Mouse (Mus musculus) midbrain, embryonic 11.5 days (tissue): ENCODE measurements at regions not wholly inside any gene's neighbourhood (a gene's known extent, or its start where the extent isn't known, plus 50 kb on each side); places are given as distances from the start of the nearest gene placed in this dataset.

Source experiments
- ATAC-seq: fragments of 200-750 bp; cut with Nextera tagmentation; 2 replicates; pipeline ENCODE4 v1.8.0; 2017; ENCODE audit warnings: moderate TSS enrichment, moderate library complexity; ENCODE audit not compliant: low FRiP score
- DNase-seq: peaks from one replicate; pipeline ENCODE4 v3.0.0; 2015; ENCODE audit warnings: low spot score; ENCODE audit errors: missing footprints
- H3K27ac ChIP-seq: fragments of 300-500 bp; sonication (generic); 2 replicates; pipeline ENCODE4 v1.5.1; 2014; ENCODE audit warnings: low read depth, low read length
- H3K27me3 ChIP-seq: fragments of 300-500 bp; sonication (generic); 2 replicates; pipeline ENCODE4 v1.6.1; 2014; ENCODE audit warnings: mild to moderate bottlenecking, low read length, moderate library complexity, mixed read lengths; ENCODE audit not compliant: control insufficient read depth, insufficient read depth
- H3K36me3 ChIP-seq: fragments of 300-500 bp; sonication (generic); 2 replicates; pipeline ENCODE4 v1.6.1; 2014; ENCODE audit warnings: mild to moderate bottlenecking, low read length, moderate library complexity, mixed read lengths; ENCODE audit not compliant: control insufficient read depth, insufficient read depth
- H3K4me1 ChIP-seq: fragments of 300-500 bp; sonication (generic); 2 replicates; pipeline ENCODE4 v1.6.1; 2014; ENCODE audit warnings: low read length; ENCODE audit not compliant: control insufficient read depth, insufficient read depth
- H3K4me2 ChIP-seq: fragments of 300-500 bp; sonication (generic); 2 replicates; pipeline ENCODE4 v1.6.1; 2014; ENCODE audit warnings: mild to moderate bottlenecking, moderate library complexity
- H3K4me3 ChIP-seq: fragments of 300-500 bp; sonication (generic); 2 replicates; pipeline ENCODE4 v1.5.1; 2014; ENCODE audit warnings: low read depth, low read length
- H3K9ac ChIP-seq: fragments of 300-500 bp; sonication (generic); 2 replicates; pipeline ENCODE4 v1.6.1; 2014; ENCODE audit warnings: low read length
- H3K9me3 ChIP-seq: fragments of 300-500 bp; sonication (generic); 2 replicates; pipeline ENCODE4 v1.6.1; 2016; ENCODE audit warnings: low read length; ENCODE audit not compliant: control insufficient read depth
- WGBS: fragments of 180-500 bp; shearing (Covaris S2); extraction: QIAGEN DNeasy Blood & Tissue Kit; methylation state at CpG from one replicate; pipeline ENCODE4 v1.1.7; 2014; 5-methylcytosine and 5-hydroxymethylcytosine counted together

DNA sequence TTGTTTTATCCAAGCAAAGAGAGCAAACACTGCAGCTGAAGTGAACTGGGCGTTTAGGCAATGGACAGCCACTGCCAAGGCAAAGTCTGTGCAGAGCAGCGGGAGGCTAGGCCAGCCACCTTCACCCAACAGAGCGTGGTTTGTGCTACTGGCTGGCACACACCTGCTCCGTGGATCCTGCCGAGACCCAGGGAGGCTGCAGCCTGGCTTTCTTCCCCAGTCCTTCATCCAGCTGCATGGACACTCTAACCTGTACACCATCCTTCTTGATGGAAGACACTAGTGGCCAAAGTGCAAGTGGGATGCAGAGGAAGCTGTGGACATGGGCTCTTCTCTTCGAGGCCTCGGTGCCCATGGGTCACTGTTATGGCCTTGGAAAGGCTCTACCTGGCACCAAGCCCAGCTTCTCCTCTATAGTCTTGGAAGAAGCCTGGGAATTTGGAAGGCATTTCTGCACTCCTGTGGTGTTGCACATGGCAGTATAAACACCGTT is 176.0 kb downstream of the Smoc2 start:
- H3K4me1 ChIP-seq, result peaks cover 2% of the 10 kb centered on the region; the same call in 1 of the 2 replicates
- ATAC-seq (no peak), DNase-seq (no peak)
- H3K27ac ChIP-seq, result no peak overlapping the region
- no peaks in the 10 kb centered on the region for H3K27me3 ChIP-seq
- 86% methylated on average over 8 of the region's 8 CpGs for WGBS
- no peak overlapping the region for H3K4me3 ChIP-seq
- H3K9me3 ChIP-seq, result no peaks in the 10 kb centered on the region
- no peak overlapping the region for H3K4me2 ChIP-seq
- no peak overlapping the region for H3K9ac ChIP-seq
- H3K36me3 ChIP-seq, result no peaks in the 10 kb centered on the region
